Mouse (Mus musculus) kidney, postnatal 0 days (tissue): Measurements from ENCODE around the gene Rrp1. TPM values are rescaled to one million over a fixed set of nuclear protein-coding genes. Genes with fewer than 3 reads are reported as not detected.
A peak's percentile ranks its signal among the peaks of the same experiment; 100 is the strongest.

Source experiments
- ATAC-seq: fragments of 200-750 bp; cut with Nextera tagmentation; replicated peaks from 2 replicates; pipeline ENCODE4 v1.8.0; 2017; ENCODE audit warnings: low read depth, moderate number of reproducible peaks, moderate TSS enrichment, moderate library complexity; ENCODE audit not compliant: low FRiP score
- DNase-seq: peaks from one replicate; pipeline ENCODE4 v3.0.0-alpha.2; 2016; ENCODE audit warnings: low spot score
- H3K27ac ChIP-seq: fragments of 300-500 bp; sonication (generic); 2 replicates; pipeline ENCODE4 v1.5.1; 2014; ENCODE audit warnings: mild to moderate bottlenecking
- H3K27me3 ChIP-seq: fragments of 300-500 bp; sonication (generic); 2 replicates; pipeline ENCODE4 v1.6.1; 2014; ENCODE audit warnings: low read length, mixed read lengths; ENCODE audit not compliant: insufficient read depth
- H3K36me3 ChIP-seq: fragments of 300-500 bp; sonication (generic); 2 replicates; pipeline ENCODE4 v1.6.1; 2014; ENCODE audit warnings: low read length, mixed read lengths; ENCODE audit not compliant: insufficient read depth
- H3K4me1 ChIP-seq: fragments of 300-500 bp; sonication (generic); replicated peaks from 2 replicates; pipeline ENCODE4 v1.6.1; 2014; ENCODE audit warnings: antibody characterized with exemption, low read length, mixed read lengths; ENCODE audit not compliant: insufficient read depth
- H3K4me2 ChIP-seq: fragments of 300-500 bp; sonication (generic); 2 replicates; pipeline ENCODE4 v1.6.1; 2014; ENCODE audit warnings: mild to moderate bottlenecking, low read length, moderate library complexity, mixed read lengths
- H3K4me3 ChIP-seq: fragments of 300-500 bp; sonication (generic); replicated peaks from 2 replicates; pipeline ENCODE4 v1.5.1; 2014; ENCODE audit warnings: low read depth, low read length
- H3K9ac ChIP-seq: fragments of 300-500 bp; sonication (generic); 2 replicates; pipeline ENCODE4 v1.6.1; 2014; ENCODE audit warnings: low read depth, low read length
- H3K9me3 ChIP-seq: fragments of 300-500 bp; sonication (generic); replicated peaks from 2 replicates; pipeline ENCODE4 v1.6.1; 2016; ENCODE audit warnings: low read length, inconsistent platforms, mixed read lengths
- CTCF ChIP-seq: IDR thresholded peaks from 2 replicates; pipeline ENCODE4 v1.5.1; 2016; ENCODE audit warnings: antibody characterized with exemption, low read depth, mild to moderate bottlenecking, moderate library complexity
- WGBS: fragments of 180-500 bp; shearing (Covaris S2); extraction: QIAGEN DNeasy Blood & Tissue Kit; methylation state at CpG from one replicate; pipeline ENCODE4 v1.1.7; 2014; 5-methylcytosine and 5-hydroxymethylcytosine counted together
- polyA plus RNA-seq: library from polyadenylated mRNA; unstranded; fragments of >200 nt; fragmentation: Nextera tagmentation; extraction: Ambion mirVana; gene quantifications from 2 replicates; pipeline ENCODE4 v1.2.1, GENCODE M21; 2015

The Rrp1 gene
- 232 and 262 TPM in 2 replicates for polyA plus RNA-seq

GRCm38 (mm10) chr10:78412319-78413151, at the start of gene Rrp1:
TSS of gene Rrp1 (minus strand) at chr10:78413043.
- DNase-seq (peak; percentile 90), ATAC-seq (peak; percentile 91)
- peak within 1 kb of the TSS; percentile 70 for H3K4me2 ChIP-seq
- no peaks in the 10 kb centered on the region for H3K4me1 ChIP-seq
- H3K36me3 ChIP-seq, result peaks cover 27% of the 10 kb centered on the region
- peak; percentile 100 for TF ChIP-seq CTCF
- H3K9ac ChIP-seq, result peak within 1 kb of the TSS; percentile 89
- H3K4me3 ChIP-seq, result peak within 1 kb of the TSS; percentile 96
- H3K27me3 ChIP-seq, result no peaks in the 10 kb centered on the region
- WGBS, result 1% methylated on average over 70 of the region's 70 CpGs
- no peaks in the 10 kb centered on the region for H3K9me3 ChIP-seq
- peak within 1 kb of the TSS; percentile 94 for H3K27ac ChIP-seq

- WGBS, result 73% methylated on average over 4 of the region's 4 CpGs
Measured at GRCm38 (mm10) chr10:78461767-78462166, 48.9 kb upstream of the Rrp1 start.

GRCm38 (mm10) chr10:78460463-78460862, 47.6 kb upstream of the Rrp1 start:
- H3K4me3 ChIP-seq, result no peak overlapping the region
- H3K9me3 ChIP-seq, result no peaks in the 10 kb centered on the region
- no peak for TF ChIP-seq CTCF
- no peaks in the 10 kb centered on the region for H3K27me3 ChIP-seq
- H3K9ac ChIP-seq, result no peak overlapping the region
- WGBS, result 18% methylated on average over 4 of the region's 5 CpGs
- peaks cover 14% of the 10 kb centered on the region; the same call in 1 of the 2 replicates for H3K4me1 ChIP-seq
- H3K4me2 ChIP-seq, result no peak overlapping the region
- DNase-seq (peak; percentile 33), ATAC-seq (no peak)
- no peaks in the 10 kb centered on the region for H3K36me3 ChIP-seq
- peak overlapping the region; percentile 72 for H3K27ac ChIP-seq

More at GRCm38 (mm10) chr10:78461767-78462166, 48.9 kb upstream of the Rrp1 start:
- Histone ChIP-seq H3K27ac (no peak overlapping the region), H3K9ac (no peak overlapping the region), H3K4me2 (no peak overlapping the region), H3K9me3 (no peaks in the 10 kb centered on the region), H3K36me3 (no peaks in the 10 kb centered on the region), H3K27me3 (no peaks in the 10 kb centered on the region), H3K4me3 (no peak overlapping the region), H3K4me1 (peaks cover 14% of the 10 kb centered on the region; the same call in 1 of the 2 replicates)
- TF ChIP-seq CTCF, result peak; percentile 39
- DNase-seq (no peak), ATAC-seq (no peak)

- 0 out of 2 replicates have a peak overlapping the region, but pooled peaks have one; percentile 56 for H3K27ac ChIP-seq
- no peak overlapping the region for H3K4me3 ChIP-seq
- no peak for DNase-seq
- 0 out of 2 replicates have a peak, but pooled peaks cover 6% of the 10 kb centered on the region for H3K4me1 ChIP-seq
- no peaks in the 10 kb centered on the region for H3K36me3 ChIP-seq
- H3K9ac ChIP-seq, result no peak overlapping the region
- 70% methylated on average over 5 of the region's 5 CpGs for WGBS
- no peak overlapping the region for H3K4me2 ChIP-seq
- ATAC-seq, result no peak
- no peaks in the 10 kb centered on the region for H3K27me3 ChIP-seq
- TF ChIP-seq CTCF, result no peak
- no peaks in the 10 kb centered on the region for H3K9me3 ChIP-seq
Measured at GRCm38 (mm10) chr10:78458348-78459111, 45.7 kb upstream of the Rrp1 start.

- Histone ChIP-seq H3K4me3 (no peak overlapping the region), H3K27ac (peak overlapping the region; percentile 56; the same call in 1 of the 2 replicates), H3K36me3 (no peaks in the 10 kb centered on the region), H3K4me2 (peak overlapping the region; percentile 28; the same call in 1 of the 2 replicates), H3K9ac (no peak overlapping the region), H3K9me3 (no peaks in the 10 kb centered on the region), H3K27me3 (no peaks in the 10 kb centered on the region), H3K4me1 (0 out of 2 replicates have a peak, but pooled peaks cover 6% of the 10 kb centered on the region)
- peak; percentile 71 for DNase-seq
- 20% methylated on average over 10 of the region's 10 CpGs for WGBS
- TF ChIP-seq CTCF, result peak; percentile 26; the same call in 1 of the 2 replicates
- ATAC-seq, result peak; percentile 52
Measured at GRCm38 (mm10) chr10:78457495-78458347, 44.9 kb upstream of the Rrp1 start.
